Mouse (Mus musculus) ES-E14 (cell line): ENCODE measurements around the gene Slc25a27.

Source experiments
- HCFC1 ChIP-seq: IDR thresholded peaks from 2 replicates; pipeline ENCODE4 v1.6.1; 2012; ENCODE audit warnings: low read length, inconsistent platforms, borderline replicate concordance; ENCODE audit not compliant: insufficient read depth
- MAFK ChIP-seq: IDR thresholded peaks from 2 replicates; pipeline ENCODE4 v1.6.1; 2014; ENCODE audit warnings: mild to moderate bottlenecking, low read depth, low read length, inconsistent platforms; ENCODE audit not compliant: insufficient read depth

- TF ChIP-seq HCFC1 = no peak
- no peak for TF ChIP-seq MAFK
Observed at GRCm38 (mm10) chr17:43684638-43685037, 17.6 kb upstream of the Slc25a27 start.
